Mouse (Mus musculus) small intestine, adult 2 months (tissue): ENCODE results near the gene Npat.

Source experiments
- CTCF ChIP-seq: fragments of 200-500 bp; IDR thresholded peaks from 2 replicates; pipeline ENCODE4 v1.5.1; 2012; ENCODE audit warnings: low read depth, mild to moderate bottlenecking, control low read depth, inconsistent platforms, low read length, moderate library complexity, mixed read lengths; ENCODE audit not compliant: insufficient replicate concordance, insufficient read length; ENCODE audit errors: extremely low read depth
- POLR2A ChIP-seq: fragments of 200-500 bp; IDR thresholded peaks from 2 replicates; pipeline ENCODE4 v1.6.1; 2012; ENCODE audit warnings: low read depth, mild to moderate bottlenecking, control low read depth, inconsistent platforms, low read length, moderate library complexity

- TF ChIP-seq POLR2A (peak; percentile 50; the same call in 1 of the 2 replicates), CTCF (no peak)
Measured at GRCm38 (mm10) chr9:53609968-53610781, 73.3 kb downstream of the Npat start, which contains the start of gene Acat1.
